Mouse (Mus musculus) stomach, postnatal 0 days (tissue): Measurements from ENCODE around the gene Aldh16a1.

Experiments used
- CTCF ChIP-seq: IDR thresholded peaks from 2 replicates; pipeline ENCODE4 v1.5.1; 2016; ENCODE audit warnings: antibody characterized with exemption, low read depth, mild to moderate bottlenecking, moderate library complexity
- EP300 ChIP-seq: optimal IDR thresholded peaks from 2 replicates; pipeline ENCODE3; 2016; ENCODE audit warnings: antibody characterized with exemption

GRCm38 (mm10) chr7:45154096-45154992 is at the start of gene Aldh16a1, which contains the start of gene Pih1d1:
- TF ChIP-seq CTCF: peak; percentile 78
- TF ChIP-seq EP300: no peak
